Mouse (Mus musculus): ENCODE data around the gene Fam122b.

- TF ChIP-seq CTCF (IDR thresholded peaks at IDR 0.05; ENCODE audit: borderline replicate concordance, insufficient read depth, low read length) (no peak), POLR2A (IDR thresholded peaks at IDR 0.05; ENCODE audit: low read depth, low read length) (no peak)
Measured at GRCm38 (mm10) chrX:53212485-53212884, 57.1 kb downstream of the Fam122b start.
